Mouse (Mus musculus): ENCODE data around the gene Rpgr. TPM values are rescaled to one million over a fixed set of nuclear protein-coding genes. Genes with fewer than 3 reads are reported as not detected.

Rpgr gene
- polyA plus RNA-seq, 1 experiment from 2014 or later: 33.0 TPM

DNA sequence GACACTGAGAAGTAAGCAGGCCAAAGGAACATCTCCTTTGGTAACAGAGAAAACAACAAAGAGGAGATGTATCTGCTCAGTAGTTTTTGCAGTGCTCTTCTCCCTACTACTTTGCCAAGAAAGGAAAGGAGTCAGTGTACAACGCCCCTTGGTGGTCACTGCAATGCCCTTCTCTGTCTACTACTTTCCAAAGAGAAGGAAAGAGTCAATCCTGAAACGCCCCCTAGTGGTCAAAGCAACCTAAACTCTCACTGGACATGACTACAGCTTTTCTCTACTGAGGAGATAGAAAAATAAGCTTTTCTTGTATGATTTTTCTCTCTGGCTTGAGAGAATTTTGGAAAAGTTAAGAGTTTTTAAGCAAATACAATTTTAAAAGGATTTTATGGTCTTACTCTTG lies 15.4 kb downstream of the Rpgr start:
- Histone ChIP-seq H3K9ac (replicated peaks) (no peak overlapping the region), H3K9me3 (replicated peaks) (no peaks in the 10 kb centered on the region), H3K27me3 (replicated peaks) (no peaks in the 10 kb centered on the region), H3K36me3 (peaks cover 7% of the 10 kb centered on the region; the same call in 1 of the 2 replicates), H3K4me2 (no peak overlapping the region), H3K4me1 (no peaks in the 10 kb centered on the region), H3K27ac (replicated peaks) (no peak overlapping the region), H3K4me3 (replicated peaks) (no peak overlapping the region)
- no peak for ATAC-seq (ENCODE audit: low FRiP score)
- whole genome bisulfite sequencing: 13% methylated on average over 2 of the region's 2 CpGs

DNA sequence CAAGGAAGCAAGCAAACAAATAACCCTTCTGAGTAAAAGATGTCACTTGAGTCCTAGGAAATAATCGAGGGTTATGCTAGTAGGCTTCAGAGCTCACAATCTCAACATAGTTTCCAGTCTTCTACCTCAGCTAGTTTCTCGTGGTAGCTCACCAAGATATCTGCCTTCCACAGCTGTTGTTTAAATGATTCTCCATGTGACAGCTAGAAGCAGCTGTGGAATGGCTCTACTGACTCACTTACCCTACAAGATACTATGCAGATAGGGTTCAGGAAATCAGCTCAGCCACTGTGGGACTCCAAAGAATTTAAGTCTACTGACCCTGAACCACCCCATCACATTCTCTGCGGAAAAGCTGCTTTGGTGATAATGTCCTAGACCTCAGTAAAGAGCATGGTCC lies 64.3 kb downstream of the Rpgr start:
- no peaks in the 10 kb centered on the region for H3K27me3 ChIP-seq (replicated peaks)
- no peaks in the 10 kb centered on the region for H3K4me1 ChIP-seq
- H3K4me3 ChIP-seq (replicated peaks): no peak overlapping the region
- no peaks in the 10 kb centered on the region for H3K9me3 ChIP-seq (replicated peaks)
- H3K4me2 ChIP-seq: no peak overlapping the region
- H3K9ac ChIP-seq (replicated peaks): no peak overlapping the region
- H3K36me3 ChIP-seq: no peaks in the 10 kb centered on the region
- no peak for ATAC-seq (ENCODE audit: low FRiP score)
- no peak overlapping the region for H3K27ac ChIP-seq (replicated peaks)
- 75% methylated on average over 3 of the region's 3 CpGs for WGBS

DNA sequence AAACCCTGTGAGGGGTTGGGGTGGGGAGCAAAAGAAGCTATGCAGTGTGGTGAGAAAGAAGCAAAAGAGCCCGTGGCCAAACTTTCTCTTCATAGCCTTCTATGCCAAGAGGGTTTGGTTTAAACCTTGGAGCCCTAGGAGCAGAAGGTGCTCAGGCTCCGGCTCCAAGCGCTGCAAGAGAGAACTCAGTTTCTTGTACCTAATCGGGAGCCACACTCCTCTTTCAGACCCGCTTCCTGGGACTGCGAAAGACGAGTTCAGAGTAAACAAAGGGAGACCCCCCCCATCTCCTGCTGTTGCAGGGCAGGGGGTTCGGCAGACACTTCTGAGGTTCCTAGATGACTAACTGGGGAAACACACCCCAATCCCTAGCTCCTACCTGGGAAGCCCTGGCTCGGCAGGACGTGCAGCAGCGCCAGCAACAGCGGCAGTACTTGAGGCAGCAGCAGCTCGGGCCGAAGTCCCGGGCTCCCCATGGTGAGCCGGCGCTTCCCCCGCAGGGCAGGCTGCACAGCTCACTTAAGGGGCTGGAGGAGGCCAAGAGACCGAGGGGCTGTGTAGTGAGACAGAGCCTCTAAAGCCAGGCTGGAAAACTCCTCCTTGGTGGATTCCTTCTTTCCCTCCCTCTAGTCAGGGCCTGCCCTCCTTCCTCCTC lies 99.5 kb downstream of the Rpgr start, which contains the start of gene Srpx:
TSS of gene Srpx (minus strand) at position 645 of the 655 bp plus-strand sequence.
- peak within 1 kb of the TSS; percentile 29 for H3K4me3 ChIP-seq (replicated peaks)
- H3K9ac ChIP-seq (replicated peaks): peak within 1 kb of the TSS; percentile 17; the same call in 1 of the 2 replicates
- H3K27me3 ChIP-seq (replicated peaks): no peaks in the 10 kb centered on the region
- ATAC-seq (ENCODE audit: low FRiP score): peak; percentile 53; the same call in 1 of the 2 replicates
- no peaks in the 10 kb centered on the region for H3K36me3 ChIP-seq
- no peak within 1 kb of the TSS for H3K27ac ChIP-seq (replicated peaks)
- H3K4me2 ChIP-seq: peak within 1 kb of the TSS; percentile 54
- 23% methylated on average over 19 of the region's 19 CpGs for WGBS
- H3K9me3 ChIP-seq (replicated peaks): no peaks in the 10 kb centered on the region
- no peaks in the 10 kb centered on the region for H3K4me1 ChIP-seq

DNA sequence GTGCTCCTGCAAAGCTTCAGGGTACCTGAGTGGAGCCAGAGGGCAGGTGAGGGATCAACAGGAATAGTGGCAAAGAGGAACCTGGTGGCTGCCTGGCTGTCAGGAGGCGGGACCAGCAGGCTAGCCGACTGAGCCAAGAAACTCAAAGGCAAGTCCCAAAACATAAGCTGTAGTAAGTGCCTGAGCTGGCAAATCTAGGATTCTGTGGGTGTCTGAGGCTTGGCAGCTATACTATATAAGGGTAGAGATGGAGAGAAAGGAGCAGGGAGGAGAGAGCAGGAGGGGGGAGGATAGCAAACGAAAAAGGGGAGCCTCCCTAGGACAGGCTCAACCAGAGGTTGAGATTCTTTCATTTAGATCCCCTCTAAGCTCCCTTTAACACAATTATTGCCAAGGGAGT lies 100.9 kb downstream of the Rpgr start:
- Histone ChIP-seq H3K4me3 (replicated peaks) (no peak overlapping the region), H3K36me3 (no peaks in the 10 kb centered on the region), H3K4me2 (no peak overlapping the region), H3K27ac (replicated peaks) (no peak overlapping the region), H3K9me3 (replicated peaks) (no peaks in the 10 kb centered on the region), H3K4me1 (no peaks in the 10 kb centered on the region), H3K27me3 (replicated peaks) (no peaks in the 10 kb centered on the region), H3K9ac (replicated peaks) (no peak overlapping the region)
- WGBS: 38% methylated on average over 3 of the region's 3 CpGs
- ATAC-seq (ENCODE audit: low FRiP score): no peak

- Histone ChIP-seq H3K4me2 (no peak overlapping the region), H3K4me1 (no peaks in the 10 kb centered on the region), H3K9me3 (replicated peaks) (no peaks in the 10 kb centered on the region), H3K27ac (replicated peaks) (no peak overlapping the region), H3K9ac (replicated peaks) (no peak overlapping the region), H3K27me3 (replicated peaks) (no peaks in the 10 kb centered on the region), H3K4me3 (replicated peaks) (no peak overlapping the region), H3K36me3 (no peaks in the 10 kb centered on the region)
- WGBS: 60% methylated on average over 1 of the region's 1 CpGs
- no peak for ATAC-seq (ENCODE audit: low FRiP score)
These were observed 106.0 kb downstream of the Rpgr start for GRCm38 (mm10) chrX:10110736-10111135.

GRCm38 (mm10) chrX:10108558-10108957 lies 108.2 kb downstream of the Rpgr start:
- H3K36me3 ChIP-seq: no peaks in the 10 kb centered on the region
- H3K4me1 ChIP-seq: no peaks in the 10 kb centered on the region
- WGBS: 44% methylated on average over 4 of the region's 4 CpGs

DNA sequence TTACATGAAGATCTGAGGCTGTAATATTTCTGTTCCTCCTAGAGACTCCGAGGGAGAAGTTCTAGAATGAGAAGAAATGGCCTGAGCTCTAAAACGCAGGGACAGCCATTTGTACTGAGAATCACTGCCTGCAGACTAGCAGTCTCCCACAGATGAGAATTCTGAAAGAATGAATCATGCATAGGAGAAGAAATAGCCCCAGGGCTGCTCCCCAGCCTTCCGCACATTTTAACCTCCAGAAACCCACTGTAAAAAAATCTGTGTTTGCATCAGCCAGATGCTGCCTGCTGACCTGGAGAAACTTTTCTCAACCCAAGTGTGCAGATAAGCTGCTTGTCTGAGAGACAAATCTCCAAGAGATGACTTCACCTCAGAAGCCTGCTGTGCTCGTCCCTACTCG lies 111.2 kb downstream of the Rpgr start:
- no peaks in the 10 kb centered on the region for H3K9me3 ChIP-seq (replicated peaks)
- no peaks in the 10 kb centered on the region for H3K36me3 ChIP-seq
- no peak for ATAC-seq (ENCODE audit: low FRiP score)
- H3K4me3 ChIP-seq (replicated peaks): no peak overlapping the region
- H3K4me2 ChIP-seq: no peak overlapping the region
- H3K9ac ChIP-seq (replicated peaks): no peak overlapping the region
- H3K4me1 ChIP-seq: no peaks in the 10 kb centered on the region
- no peaks in the 10 kb centered on the region for H3K27me3 ChIP-seq (replicated peaks)
- H3K27ac ChIP-seq (replicated peaks): no peak overlapping the region
- 60% methylated on average over 5 of the region's 5 CpGs for WGBS

More at GRCm38 (mm10) chrX:10108558-10108957, 108.2 kb downstream of the Rpgr start:
- ATAC-seq (ENCODE audit: low FRiP score): no peak
- Histone ChIP-seq H3K4me3 (replicated peaks) (no peak overlapping the region), H3K9ac (replicated peaks) (no peak overlapping the region), H3K27me3 (replicated peaks) (no peaks in the 10 kb centered on the region), H3K27ac (replicated peaks) (no peak overlapping the region), H3K9me3 (replicated peaks) (no peaks in the 10 kb centered on the region), H3K4me2 (no peak overlapping the region)

- 86% methylated on average over 1 of the region's 1 CpGs for WGBS
- H3K9me3 ChIP-seq (replicated peaks): no peaks in the 10 kb centered on the region
- no peaks in the 10 kb centered on the region for H3K4me1 ChIP-seq
- no peak overlapping the region for H3K27ac ChIP-seq (replicated peaks)
- H3K9ac ChIP-seq (replicated peaks): no peak overlapping the region
- H3K4me3 ChIP-seq (replicated peaks): no peak overlapping the region
- H3K27me3 ChIP-seq (replicated peaks): no peaks in the 10 kb centered on the region
- H3K36me3 ChIP-seq: no peaks in the 10 kb centered on the region
- H3K4me2 ChIP-seq: no peak overlapping the region
- no peak for ATAC-seq (ENCODE audit: low FRiP score)
These were observed 114.0 kb downstream of the Rpgr start for GRCm38 (mm10) chrX:10102739-10103138.

DNA sequence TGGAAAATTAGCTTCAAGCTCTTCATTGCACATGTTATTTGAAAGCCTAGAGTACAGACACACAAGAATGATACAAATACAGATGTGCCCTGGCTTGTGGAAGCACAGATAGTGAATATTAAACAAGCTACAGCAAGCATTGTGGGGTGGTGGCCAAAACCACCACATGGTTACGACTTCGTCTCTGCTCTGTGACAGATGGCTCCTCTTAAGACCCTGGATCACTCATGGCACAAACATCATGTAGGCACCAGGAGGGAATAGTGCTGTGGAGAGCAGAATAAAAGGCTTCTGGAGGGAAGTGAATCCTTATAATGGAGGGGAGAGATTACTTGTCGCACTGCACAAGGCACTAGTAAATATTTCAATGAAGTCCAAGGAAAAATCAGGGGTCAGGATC lies 120.9 kb downstream of the Rpgr start:
- Histone ChIP-seq H3K36me3 (no peaks in the 10 kb centered on the region), H3K4me3 (replicated peaks) (no peak overlapping the region), H3K4me1 (no peaks in the 10 kb centered on the region), H3K27ac (replicated peaks) (no peak overlapping the region), H3K9ac (replicated peaks) (no peak overlapping the region), H3K4me2 (no peak overlapping the region), H3K9me3 (replicated peaks) (no peaks in the 10 kb centered on the region), H3K27me3 (replicated peaks) (no peaks in the 10 kb centered on the region)
- 84% methylated on average over 3 of the region's 3 CpGs for WGBS
- no peak for ATAC-seq (ENCODE audit: low FRiP score)

GRCm38 (mm10) chrX:10080385-10080784 lies 136.3 kb downstream of the Rpgr start:
- ATAC-seq (ENCODE audit: low FRiP score): no peak
- no peaks in the 10 kb centered on the region for H3K36me3 ChIP-seq
- 79% methylated on average over 3 of the region's 3 CpGs for WGBS
- no peaks in the 10 kb centered on the region for H3K9me3 ChIP-seq (replicated peaks)
- no peaks in the 10 kb centered on the region for H3K4me1 ChIP-seq
- no peak overlapping the region for H3K4me2 ChIP-seq
- H3K9ac ChIP-seq (replicated peaks): no peak overlapping the region
- H3K27ac ChIP-seq (replicated peaks): no peak overlapping the region
- no peak overlapping the region for H3K4me3 ChIP-seq (replicated peaks)
- no peaks in the 10 kb centered on the region for H3K27me3 ChIP-seq (replicated peaks)

DNA sequence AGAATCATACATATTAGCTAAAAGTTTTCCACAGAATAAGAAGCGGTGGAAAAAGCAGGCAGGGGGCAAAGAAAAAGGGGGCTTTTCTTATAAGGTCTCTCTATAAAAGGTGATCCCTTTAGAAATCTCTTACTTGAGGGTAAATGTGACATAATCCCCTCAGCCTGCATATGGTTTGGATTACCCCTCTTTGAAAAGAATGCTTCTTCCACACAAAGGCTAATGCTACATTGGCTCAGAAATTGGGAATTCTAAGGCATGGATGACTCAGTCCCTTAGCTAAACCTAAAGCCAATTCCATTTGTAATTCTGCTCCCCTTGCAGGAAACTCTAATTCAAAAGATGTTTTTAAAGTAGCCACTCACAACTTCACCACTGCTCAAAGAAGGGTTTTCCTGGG lies 136.7 kb downstream of the Rpgr start:
- Histone ChIP-seq H3K27ac (replicated peaks) (no peak overlapping the region), H3K4me2 (no peak overlapping the region), H3K27me3 (replicated peaks) (no peaks in the 10 kb centered on the region), H3K4me1 (no peaks in the 10 kb centered on the region), H3K4me3 (replicated peaks) (no peak overlapping the region), H3K36me3 (no peaks in the 10 kb centered on the region), H3K9me3 (replicated peaks) (no peaks in the 10 kb centered on the region), H3K9ac (replicated peaks) (no peak overlapping the region)
- no peak for ATAC-seq (ENCODE audit: low FRiP score)
- WGBS: 65% methylated on average over 1 of the region's 1 CpGs

DNA sequence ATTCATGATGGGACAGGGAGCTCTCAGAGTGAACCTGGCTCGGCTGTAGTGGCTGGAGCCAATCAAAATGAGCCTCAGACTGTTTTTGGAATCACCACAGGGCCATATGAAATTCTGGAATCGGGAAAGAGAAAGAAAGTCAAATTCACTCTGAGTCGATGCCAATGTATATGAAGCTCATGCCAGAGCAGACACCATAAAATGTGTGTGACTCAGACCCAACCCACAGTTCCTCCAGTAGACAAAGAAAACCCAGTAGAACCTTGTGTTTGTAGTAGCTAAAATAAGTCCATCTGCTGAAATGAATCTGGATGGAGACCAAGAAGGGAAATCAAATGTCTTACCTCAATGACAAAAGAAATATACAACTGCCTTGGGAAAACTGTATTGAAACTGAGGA lies 142.8 kb downstream of the Rpgr start:
- H3K9ac ChIP-seq (replicated peaks): no peak overlapping the region
- ATAC-seq (ENCODE audit: low FRiP score): no peak
- no peaks in the 10 kb centered on the region for H3K4me1 ChIP-seq
- no peaks in the 10 kb centered on the region for H3K9me3 ChIP-seq (replicated peaks)
- no peaks in the 10 kb centered on the region for H3K36me3 ChIP-seq
- no peak overlapping the region for H3K27ac ChIP-seq (replicated peaks)
- WGBS: 73% methylated on average over 3 of the region's 3 CpGs
- no peaks in the 10 kb centered on the region for H3K27me3 ChIP-seq (replicated peaks)
- no peak overlapping the region for H3K4me3 ChIP-seq (replicated peaks)
- no peak overlapping the region for H3K4me2 ChIP-seq

Data from neural tube, embryonic 15.5 days (tissue).